Mouse (Mus musculus): ENCODE results near the gene Agpat1. TPM values are rescaled to one million over a fixed set of nuclear protein-coding genes. Genes with fewer than 3 reads are reported as not detected.
A peak's percentile ranks its signal among the peaks of the same experiment; 100 is the strongest.

Gene Agpat1
- polyA plus RNA-seq, 1 experiment from 2014 or later, result 61.7 TPM

DNA sequence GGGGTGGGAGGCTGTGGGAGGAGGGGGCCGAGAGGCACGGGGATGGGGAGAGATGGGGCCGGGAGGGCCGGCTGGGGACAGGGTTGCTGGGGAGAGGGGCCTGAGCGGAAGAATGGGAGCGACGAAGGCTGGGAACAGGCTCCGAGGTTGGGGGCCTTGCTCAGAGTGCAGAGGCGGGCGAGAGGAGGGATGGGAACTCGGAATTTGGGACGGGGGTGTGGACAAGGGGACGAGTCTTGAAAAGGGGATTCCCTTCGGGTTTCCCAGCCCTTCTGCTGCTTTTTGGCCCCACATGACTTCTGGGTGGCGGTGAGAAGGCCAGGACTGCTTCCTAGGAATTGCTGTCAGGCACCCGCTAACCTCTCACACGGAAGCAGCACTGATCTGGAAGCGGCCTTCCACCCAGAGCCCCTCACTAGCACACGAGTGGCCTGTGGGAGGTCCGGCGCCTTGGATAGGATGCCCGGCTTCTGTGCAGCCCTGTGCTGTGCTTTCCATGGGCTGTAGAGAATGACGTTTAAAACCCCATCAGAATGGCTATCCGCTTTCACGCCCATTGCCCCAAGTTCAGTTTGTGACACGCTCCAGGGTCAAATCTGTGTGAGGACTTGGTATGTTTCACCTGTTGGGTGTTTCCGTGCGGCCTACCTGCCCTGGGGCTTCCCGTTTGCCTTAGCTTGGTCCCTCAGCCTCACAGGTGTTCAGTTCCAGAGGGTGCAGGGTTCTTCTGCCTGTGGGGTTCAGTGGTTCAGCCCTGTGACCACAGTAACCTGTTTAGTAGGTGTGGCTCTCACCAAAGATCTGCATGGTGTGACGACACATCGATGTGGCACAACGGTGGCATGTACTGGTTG, 2.4 kb downstream of the Agpat1 start:
- Histone ChIP-seq H3K27me3 (ENCODE audit: control insufficient read depth, insufficient read depth, low read length) (no peaks in the 10 kb centered on the region), H3K9me3 (ENCODE audit: control insufficient read depth, low read length) (no peaks in the 10 kb centered on the region), H3K9ac (ENCODE audit: low read depth, low read length) (peak overlapping the region; percentile 95), H3K36me3 (ENCODE audit: control insufficient read depth, insufficient read depth, low read length) (peaks cover 17% of the 10 kb centered on the region), H3K4me2 (replicated peaks; ENCODE audit: low read depth, low read length) (peak overlapping the region; percentile 93), H3K27ac (ENCODE audit: low read depth, low read length) (peak overlapping the region; percentile 95), H3K4me1 (ENCODE audit: control insufficient read depth, insufficient read depth, low read length) (peaks cover 35% of the 10 kb centered on the region), H3K4me3 (ENCODE audit: low read length) (peak overlapping the region; percentile 99)
- 13% methylated on average over 32 of the region's 32 CpGs for WGBS
- peak; percentile 0; the same call in 1 of the 2 replicates for ATAC-seq (ENCODE audit: low FRiP score, low TSS enrichment)

GRCm38 (mm10) chr17:34607997-34608396, 3.9 kb downstream of the Agpat1 start:
- H3K9ac ChIP-seq (ENCODE audit: low read depth, low read length), result no peak overlapping the region
- no peak overlapping the region for H3K4me3 ChIP-seq (ENCODE audit: low read length)
- no peak overlapping the region for H3K27ac ChIP-seq (ENCODE audit: low read depth, low read length)
- WGBS, result 78% methylated on average over 7 of the region's 7 CpGs
- peaks cover 33% of the 10 kb centered on the region for H3K36me3 ChIP-seq (ENCODE audit: control insufficient read depth, insufficient read depth, low read length)
- no peaks in the 10 kb centered on the region for H3K9me3 ChIP-seq (ENCODE audit: control insufficient read depth, low read length)
- H3K4me1 ChIP-seq (ENCODE audit: control insufficient read depth, insufficient read depth, low read length), result peaks cover 27% of the 10 kb centered on the region
- no peak for ATAC-seq (ENCODE audit: low FRiP score, low TSS enrichment)
- H3K4me2 ChIP-seq (replicated peaks; ENCODE audit: low read depth, low read length), result no peak overlapping the region
- no peaks in the 10 kb centered on the region for H3K27me3 ChIP-seq (ENCODE audit: control insufficient read depth, insufficient read depth, low read length)

DNA sequence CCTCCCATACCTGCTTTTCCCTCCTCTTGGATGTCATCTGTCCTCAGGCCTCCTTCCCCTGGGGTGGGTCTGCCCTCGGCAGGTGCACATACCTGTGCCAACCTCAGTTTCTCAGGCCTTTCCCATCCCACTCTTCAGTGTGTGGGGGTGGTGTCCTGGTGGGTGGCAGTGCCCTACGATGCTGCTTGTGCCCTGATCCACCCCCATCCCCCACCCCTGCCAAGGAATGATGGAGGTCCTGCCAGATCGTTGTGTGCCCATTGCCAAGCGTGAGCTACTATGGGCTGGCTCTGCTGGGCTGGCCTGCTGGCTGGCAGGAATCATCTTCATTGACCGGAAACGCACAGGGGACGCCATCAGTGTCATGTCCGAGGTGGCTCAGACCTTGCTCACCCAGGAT, 7.0 kb downstream of the Agpat1 start:
- WGBS, result 92% methylated on average over 8 of the region's 8 CpGs
- no peak for ATAC-seq (ENCODE audit: low FRiP score, low TSS enrichment)
- no peak overlapping the region for H3K27ac ChIP-seq (ENCODE audit: low read depth, low read length)
- peaks cover 45% of the 10 kb centered on the region for H3K36me3 ChIP-seq (ENCODE audit: control insufficient read depth, insufficient read depth, low read length)
- H3K4me2 ChIP-seq (replicated peaks; ENCODE audit: low read depth, low read length), result no peak overlapping the region
- no peaks in the 10 kb centered on the region for H3K27me3 ChIP-seq (ENCODE audit: control insufficient read depth, insufficient read depth, low read length)
- peaks cover 21% of the 10 kb centered on the region for H3K4me1 ChIP-seq (ENCODE audit: control insufficient read depth, insufficient read depth, low read length)
- no peak overlapping the region for H3K4me3 ChIP-seq (ENCODE audit: low read length)
- H3K9me3 ChIP-seq (ENCODE audit: control insufficient read depth, low read length), result no peaks in the 10 kb centered on the region
- H3K9ac ChIP-seq (ENCODE audit: low read depth, low read length), result no peak overlapping the region

DNA sequence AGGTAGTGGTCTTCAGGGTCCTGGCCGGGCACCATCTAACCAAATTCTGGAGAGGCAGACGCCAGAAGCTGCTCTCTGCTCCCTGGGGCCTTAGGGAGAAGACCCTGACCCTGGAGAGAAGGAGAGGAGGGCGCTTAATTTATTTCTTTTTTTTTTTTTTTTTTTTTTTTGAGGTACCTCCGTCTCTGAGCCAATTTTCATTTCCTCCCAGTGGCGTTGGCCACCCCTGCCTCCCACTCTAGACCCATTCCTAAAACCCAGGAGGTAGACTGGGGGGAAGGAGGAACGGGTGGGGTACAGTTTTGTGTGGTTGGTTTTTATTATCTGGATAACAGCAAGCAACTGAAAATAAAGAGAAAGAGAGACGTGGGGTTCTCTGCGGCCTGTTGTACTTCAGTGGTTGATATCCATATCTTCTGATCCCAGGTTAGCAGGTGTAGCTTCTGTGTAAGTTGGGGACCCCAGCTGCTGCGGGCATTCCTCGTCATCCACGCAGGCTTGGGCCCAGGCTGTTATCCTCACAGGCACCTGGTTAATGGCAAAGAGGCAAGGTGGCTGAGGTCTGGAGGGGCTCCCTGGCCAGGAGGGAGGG, 9.1 kb downstream of the Agpat1 start:
- H3K36me3 ChIP-seq (ENCODE audit: control insufficient read depth, insufficient read depth, low read length), result peaks cover 52% of the 10 kb centered on the region
- no peaks in the 10 kb centered on the region for H3K9me3 ChIP-seq (ENCODE audit: control insufficient read depth, low read length)
- no peak overlapping the region for H3K9ac ChIP-seq (ENCODE audit: low read depth, low read length)
- H3K4me1 ChIP-seq (ENCODE audit: control insufficient read depth, insufficient read depth, low read length), result peaks cover 6% of the 10 kb centered on the region; the same call in 1 of the 2 replicates
- no peak for ATAC-seq (ENCODE audit: low FRiP score, low TSS enrichment)
- no peak overlapping the region for H3K4me3 ChIP-seq (ENCODE audit: low read length)
- H3K4me2 ChIP-seq (replicated peaks; ENCODE audit: low read depth, low read length), result no peak overlapping the region
- no peaks in the 10 kb centered on the region for H3K27me3 ChIP-seq (ENCODE audit: control insufficient read depth, insufficient read depth, low read length)
- no peak overlapping the region for H3K27ac ChIP-seq (ENCODE audit: low read depth, low read length)
- WGBS, result 85% methylated on average over 11 of the region's 11 CpGs

- Histone ChIP-seq H3K9me3 (ENCODE audit: control insufficient read depth, low read length) (no peaks in the 10 kb centered on the region), H3K4me1 (ENCODE audit: control insufficient read depth, insufficient read depth, low read length) (no peaks in the 10 kb centered on the region; the same call in 1 of the 2 replicates), H3K27me3 (ENCODE audit: control insufficient read depth, insufficient read depth, low read length) (no peaks in the 10 kb centered on the region), H3K9ac (ENCODE audit: low read depth, low read length) (no peak overlapping the region), H3K4me2 (replicated peaks; ENCODE audit: low read depth, low read length) (no peak overlapping the region), H3K36me3 (ENCODE audit: control insufficient read depth, insufficient read depth, low read length) (peaks cover 52% of the 10 kb centered on the region), H3K4me3 (ENCODE audit: low read length) (no peak overlapping the region), H3K27ac (ENCODE audit: low read depth, low read length) (no peak overlapping the region)
- WGBS, result 91% methylated on average over 10 of the region's 10 CpGs
- ATAC-seq (ENCODE audit: low FRiP score, low TSS enrichment), result no peak
Observed at GRCm38 (mm10) chr17:34613830-34614229, 9.8 kb downstream of the Agpat1 start.

- no peak within 1 kb of the TSS for H3K4me3 ChIP-seq (ENCODE audit: low read length)
- peaks cover 53% of the 10 kb centered on the region for H3K36me3 ChIP-seq (ENCODE audit: control insufficient read depth, insufficient read depth, low read length)
- H3K27ac ChIP-seq (ENCODE audit: low read depth, low read length), result no peak within 1 kb of the TSS
- H3K4me2 ChIP-seq (replicated peaks; ENCODE audit: low read depth, low read length), result no peak within 1 kb of the TSS
- ATAC-seq (ENCODE audit: low FRiP score, low TSS enrichment), result no peak
- no peaks in the 10 kb centered on the region for H3K4me1 ChIP-seq (ENCODE audit: control insufficient read depth, insufficient read depth, low read length)
- no peaks in the 10 kb centered on the region for H3K9me3 ChIP-seq (ENCODE audit: control insufficient read depth, low read length)
- H3K27me3 ChIP-seq (ENCODE audit: control insufficient read depth, insufficient read depth, low read length), result no peaks in the 10 kb centered on the region
- 77% methylated on average over 6 of the region's 6 CpGs for WGBS
- H3K9ac ChIP-seq (ENCODE audit: low read depth, low read length), result no peak within 1 kb of the TSS
Observed at GRCm38 (mm10) chr17:34615871-34616270, 11.8 kb downstream of the Agpat1 start, which contains the start of gene Egfl8. Gene Egfl8, minus strand, starts transcription at chr17:34615971.

DNA sequence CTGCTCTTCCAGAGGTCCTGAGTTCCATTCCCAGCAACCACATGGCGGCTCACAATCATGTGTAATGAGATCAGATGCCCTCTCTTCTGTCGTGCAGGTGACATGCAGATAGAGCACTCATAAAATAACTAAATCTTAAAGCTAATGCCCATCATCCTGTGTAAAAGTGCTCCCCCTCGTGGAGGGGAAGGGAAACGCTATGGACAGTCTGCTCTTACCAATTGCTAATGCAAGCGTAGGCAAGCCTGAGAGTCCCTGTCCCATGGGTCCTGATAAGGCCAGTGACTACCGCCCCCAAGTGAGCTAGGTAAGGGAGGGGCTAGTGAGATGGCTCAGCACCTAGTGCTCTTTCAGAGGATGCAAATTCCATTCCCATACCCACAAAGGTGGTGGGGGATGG, 14.9 kb downstream of the Agpat1 start:
- Histone ChIP-seq H3K4me1 (ENCODE audit: control insufficient read depth, insufficient read depth, low read length) (no peaks in the 10 kb centered on the region), H3K27ac (ENCODE audit: low read depth, low read length) (no peak overlapping the region), H3K36me3 (ENCODE audit: control insufficient read depth, insufficient read depth, low read length) (peaks cover 38% of the 10 kb centered on the region), H3K4me2 (replicated peaks; ENCODE audit: low read depth, low read length) (no peak overlapping the region), H3K9me3 (ENCODE audit: control insufficient read depth, low read length) (no peaks in the 10 kb centered on the region), H3K4me3 (ENCODE audit: low read length) (no peak overlapping the region), H3K27me3 (ENCODE audit: control insufficient read depth, insufficient read depth, low read length) (no peaks in the 10 kb centered on the region), H3K9ac (ENCODE audit: low read depth, low read length) (no peak overlapping the region)
- WGBS, result 27% methylated on average over 6 of the region's 6 CpGs
- 0 out of 2 replicates have a peak, but pooled peaks have one; percentile 28 for ATAC-seq (ENCODE audit: low FRiP score, low TSS enrichment)

DNA sequence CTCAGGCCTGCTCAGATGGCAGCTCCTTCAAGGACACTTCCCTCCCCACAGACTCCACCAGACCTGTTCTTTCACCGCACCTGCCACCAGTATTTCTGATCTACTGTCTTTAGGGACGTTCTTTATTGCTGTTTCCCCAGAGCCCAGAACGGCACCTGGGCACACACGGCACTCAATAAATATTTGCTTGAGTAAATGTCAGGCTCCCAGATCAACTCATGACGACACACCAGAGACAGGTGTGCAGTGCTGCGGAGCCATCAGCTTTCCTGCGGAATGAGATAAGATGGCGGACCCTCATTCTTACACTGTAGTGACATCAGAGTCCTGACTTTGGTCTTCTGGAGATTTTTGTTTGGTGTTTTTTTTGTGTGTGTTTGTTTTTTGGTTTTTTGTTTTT, 16.9 kb downstream of the Agpat1 start:
- 87% methylated on average over 8 of the region's 8 CpGs for WGBS
- no peak for ATAC-seq (ENCODE audit: low FRiP score, low TSS enrichment)
- Histone ChIP-seq H3K4me1 (ENCODE audit: control insufficient read depth, insufficient read depth, low read length) (peaks cover 1% of the 10 kb centered on the region), H3K27me3 (ENCODE audit: control insufficient read depth, insufficient read depth, low read length) (no peaks in the 10 kb centered on the region), H3K9me3 (ENCODE audit: control insufficient read depth, low read length) (no peaks in the 10 kb centered on the region), H3K27ac (ENCODE audit: low read depth, low read length) (no peak overlapping the region), H3K4me3 (ENCODE audit: low read length) (no peak overlapping the region), H3K9ac (ENCODE audit: low read depth, low read length) (no peak overlapping the region), H3K36me3 (ENCODE audit: control insufficient read depth, insufficient read depth, low read length) (peaks cover 40% of the 10 kb centered on the region), H3K4me2 (replicated peaks; ENCODE audit: low read depth, low read length) (no peak overlapping the region)

GRCm38 (mm10) chr17:34623161-34623560, 19.1 kb downstream of the Agpat1 start:
- Histone ChIP-seq H3K27ac (ENCODE audit: low read depth, low read length) (no peak overlapping the region), H3K9ac (ENCODE audit: low read depth, low read length) (no peak overlapping the region), H3K4me1 (ENCODE audit: control insufficient read depth, insufficient read depth, low read length) (peaks cover 11% of the 10 kb centered on the region), H3K4me2 (replicated peaks; ENCODE audit: low read depth, low read length) (no peak overlapping the region), H3K27me3 (ENCODE audit: control insufficient read depth, insufficient read depth, low read length) (no peaks in the 10 kb centered on the region), H3K4me3 (ENCODE audit: low read length) (no peak overlapping the region), H3K9me3 (ENCODE audit: control insufficient read depth, low read length) (no peaks in the 10 kb centered on the region), H3K36me3 (ENCODE audit: control insufficient read depth, insufficient read depth, low read length) (peaks cover 29% of the 10 kb centered on the region; the same call in 1 of the 2 replicates)
- WGBS, result 86% methylated on average over 9 of the region's 9 CpGs
- no peak for ATAC-seq (ENCODE audit: low FRiP score, low TSS enrichment)

All from kidney, embryonic 14.5 days (tissue).